Mouse (Mus musculus): Measurements from ENCODE around the gene Hexa. TPM values are rescaled to one million over a fixed set of nuclear protein-coding genes. Genes with fewer than 3 reads are reported as not detected.
A peak's percentile ranks its signal among the peaks of the same experiment; 100 is the strongest.

The Hexa gene
- total RNA-seq (2021) = 10 to 100 TPM; 30.9 to 31.9 TPM
- long read RNA-seq, experiment 1, transcript Hexa-201 (14 exons, 1,996 nt) = major isoform, 43 of 48 reads
- long read RNA-seq, experiment 1, partial matches to known transcripts = 3 of 48 reads
- long read RNA-seq, experiment 1, other reads (novel, unspliced or antisense) = 2 of 48 reads
- long read RNA-seq, experiment 2, transcript Hexa-201 (14 exons, 1,996 nt) = major isoform, 38 of 44 reads
- long read RNA-seq, experiment 2, partial matches to known transcripts = 4 of 44 reads
- long read RNA-seq, experiment 2, other reads (novel, unspliced or antisense) = 2 of 44 reads

DNA sequence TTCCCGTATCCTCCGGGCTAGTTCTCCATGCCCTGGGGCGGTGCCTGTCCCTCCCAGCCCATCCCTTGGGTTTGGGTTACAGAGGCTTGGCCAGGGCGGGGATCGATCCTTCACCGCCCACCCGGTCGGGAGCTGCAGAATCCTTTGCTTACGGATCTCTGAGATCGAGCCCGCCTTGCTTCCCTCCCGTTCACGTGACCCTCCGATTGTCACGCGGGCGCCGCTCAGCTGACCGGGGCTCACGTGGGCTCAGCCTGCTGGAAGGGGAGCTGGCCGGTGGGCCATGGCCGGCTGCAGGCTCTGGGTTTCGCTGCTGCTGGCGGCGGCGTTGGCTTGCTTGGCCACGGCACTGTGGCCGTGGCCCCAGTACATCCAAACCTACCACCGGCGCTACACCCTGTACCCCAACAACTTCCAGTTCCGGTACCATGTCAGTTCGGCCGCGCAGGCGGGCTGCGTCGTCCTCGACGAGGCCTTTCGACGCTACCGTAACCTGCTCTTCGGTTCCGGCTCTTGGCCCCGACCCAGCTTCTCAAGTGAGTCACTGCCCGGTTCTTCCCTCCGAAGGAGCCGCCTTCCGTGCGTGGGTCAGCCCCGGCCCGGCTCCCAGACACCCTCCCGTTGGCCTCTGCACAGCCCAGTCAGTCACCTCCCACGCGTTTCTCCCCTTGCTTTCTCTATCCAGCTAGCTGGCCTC lies at the start of gene Hexa, which contains the start of gene Tmem202:
Gene Hexa (plus strand): TSS at position 100 of the 697 bp plus-strand sequence.
Gene Tmem202 (minus strand): TSS at position 407 of the 697 bp plus-strand sequence.
- DNase-seq = peak; percentile 90
- H3K27ac ChIP-seq = peak within 1 kb of the TSS; percentile 90
- intact Hi-C loops (cut with DNase I) = loop anchor here (2.0 kb wide), 1 partner anchor 51 kb away; no protein-coding TSS in a partner anchor
- peak within 1 kb of the TSS; percentile 78 for H3K4me3 ChIP-seq
- TF ChIP-seq CTCF (IDR thresholded peaks at IDR 0.05) = no peak

DNA sequence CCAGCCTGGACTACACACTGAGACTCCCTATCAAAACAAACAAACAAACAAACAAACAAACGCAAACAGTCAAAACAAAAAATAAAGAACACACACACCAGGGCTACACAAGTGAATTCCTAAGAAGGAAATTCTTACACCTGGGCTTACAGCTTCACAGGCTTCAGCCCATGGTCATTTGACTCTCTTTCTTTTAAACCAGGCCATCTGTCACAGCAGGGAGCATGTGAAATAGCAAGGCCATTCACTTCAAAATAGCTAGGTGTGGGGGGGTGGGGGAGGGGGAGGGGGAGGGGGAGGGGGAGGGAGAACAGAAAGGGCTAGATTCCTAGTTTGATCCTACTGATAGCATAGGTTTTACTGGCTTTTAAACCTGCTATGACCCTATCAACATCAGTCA lies 31.2 kb upstream of the Hexa start:
- Histone ChIP-seq H3K4me3 (no peak overlapping the region), H3K27ac (no peak overlapping the region)
- no peak for DNase-seq
- no peak for TF ChIP-seq CTCF (IDR thresholded peaks at IDR 0.05)
- intact Hi-C loops (cut with DNase I) = no loop called here

DNA sequence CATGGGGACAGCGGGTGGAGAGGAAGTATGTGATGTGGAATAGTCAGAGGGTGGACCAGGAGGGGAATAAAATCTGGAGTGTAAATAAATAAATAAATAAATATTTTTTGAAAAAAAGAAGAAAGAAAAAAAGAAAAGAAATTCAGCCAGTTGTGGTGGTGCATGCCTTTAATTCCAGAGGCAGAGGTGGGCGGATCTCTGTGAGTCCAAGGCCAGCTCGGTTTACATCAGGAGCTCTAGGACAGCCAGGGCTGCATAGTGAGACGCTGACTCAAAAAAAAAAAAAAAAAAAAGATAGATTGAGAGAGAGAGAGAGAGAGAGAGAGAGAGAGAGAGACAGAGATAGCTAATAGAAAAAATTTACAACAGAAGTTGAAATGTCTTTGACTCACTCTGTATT lies 27.0 kb upstream of the Hexa start:
- no peak overlapping the region for H3K27ac ChIP-seq
- no peak for DNase-seq
- intact Hi-C loops (cut with DNase I) = no loop called here
- no peak overlapping the region for H3K4me3 ChIP-seq
- no peak for TF ChIP-seq CTCF (IDR thresholded peaks at IDR 0.05)

DNA sequence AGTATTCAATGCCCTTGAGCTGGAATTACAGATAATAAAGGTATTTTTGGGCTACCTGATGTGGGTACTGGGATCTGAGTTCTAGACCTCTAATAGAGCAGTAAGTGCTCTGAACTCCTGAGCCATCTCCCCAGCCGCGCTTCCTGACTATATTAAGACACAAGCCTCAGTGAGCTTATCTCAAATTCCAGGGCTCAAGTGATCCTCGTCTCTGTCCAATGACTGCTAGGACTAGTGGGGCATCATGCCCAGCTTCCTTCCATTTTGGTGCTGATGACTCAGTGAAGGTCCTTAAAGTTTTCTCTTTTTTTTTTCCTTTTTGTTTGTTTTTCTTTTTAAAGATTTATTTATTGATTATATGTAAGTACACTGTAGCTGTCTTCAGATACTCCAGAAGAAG lies 24.3 kb upstream of the Hexa start:
- TF ChIP-seq CTCF (IDR thresholded peaks at IDR 0.05) = no peak
- Histone ChIP-seq H3K27ac (no peak overlapping the region), H3K4me3 (no peak overlapping the region)
- intact Hi-C loops (cut with DNase I) = no loop called here
- DNase-seq = no peak

GRCm38 (mm10) chr9:59517127-59517526 lies 22.2 kb upstream of the Hexa start:
- Histone ChIP-seq H3K27ac (no peak overlapping the region), H3K4me3 (no peak overlapping the region)
- intact Hi-C loops (cut with DNase I) = no loop called here
- TF ChIP-seq CTCF (IDR thresholded peaks at IDR 0.05) = no peak
- DNase-seq = no peak

DNA sequence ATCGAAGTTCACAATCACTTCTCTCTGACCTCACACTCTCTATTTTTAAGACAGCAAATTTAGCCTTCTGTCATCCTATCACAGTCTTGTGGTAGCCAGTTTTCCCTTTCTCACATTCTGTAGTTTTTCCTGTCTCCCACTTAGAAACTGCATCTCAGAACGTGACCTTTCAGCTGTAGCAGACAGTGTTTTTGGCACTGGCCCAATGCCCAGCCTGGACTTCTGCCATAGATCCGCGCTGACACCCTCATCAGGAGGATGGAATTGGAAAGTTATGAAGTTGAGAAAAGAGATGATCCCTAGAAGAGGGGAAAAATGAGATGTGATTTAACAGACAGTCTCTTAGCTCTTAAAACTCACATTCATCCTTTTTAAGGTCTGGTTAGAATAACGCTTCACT lies 20.4 kb upstream of the Hexa start:
- peak; percentile 61 for DNase-seq
- Histone ChIP-seq H3K27ac (no peak overlapping the region), H3K4me3 (no peak overlapping the region)
- intact Hi-C loops (cut with DNase I) = no loop called here
- TF ChIP-seq CTCF (IDR thresholded peaks at IDR 0.05) = no peak

- DNase-seq = no peak
- intact Hi-C loops (cut with DNase I) = no loop called here
- Histone ChIP-seq H3K27ac (no peak overlapping the region), H3K4me3 (no peak overlapping the region)
- TF ChIP-seq CTCF (IDR thresholded peaks at IDR 0.05) = no peak
These were observed 19.9 kb upstream of the Hexa start for GRCm38 (mm10) chr9:59519396-59519795.

DNA sequence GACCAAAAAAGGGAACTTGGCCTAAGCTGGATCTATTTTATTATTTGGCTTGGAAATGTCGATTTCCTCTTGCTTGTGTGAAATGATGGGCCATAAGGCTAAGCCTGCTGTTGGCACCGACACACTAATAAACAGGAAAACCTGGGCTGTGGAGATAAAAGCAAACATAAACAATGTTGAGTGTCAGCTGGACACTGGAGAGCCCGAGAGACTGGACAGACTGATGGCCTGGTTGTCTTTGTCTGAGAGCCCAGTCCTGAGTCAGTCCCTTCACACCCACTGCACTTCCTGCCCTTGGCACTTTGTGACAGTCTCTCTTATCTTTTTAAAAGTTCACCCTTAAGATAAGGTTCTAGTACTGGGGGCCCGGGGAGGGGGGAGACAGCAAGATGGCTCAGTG lies 16.4 kb upstream of the Hexa start:
- intact Hi-C loops (cut with DNase I) = no loop called here
- no peak for TF ChIP-seq CTCF (IDR thresholded peaks at IDR 0.05)
- H3K27ac ChIP-seq = no peak overlapping the region
- no peak overlapping the region for H3K4me3 ChIP-seq
- DNase-seq = no peak

DNA sequence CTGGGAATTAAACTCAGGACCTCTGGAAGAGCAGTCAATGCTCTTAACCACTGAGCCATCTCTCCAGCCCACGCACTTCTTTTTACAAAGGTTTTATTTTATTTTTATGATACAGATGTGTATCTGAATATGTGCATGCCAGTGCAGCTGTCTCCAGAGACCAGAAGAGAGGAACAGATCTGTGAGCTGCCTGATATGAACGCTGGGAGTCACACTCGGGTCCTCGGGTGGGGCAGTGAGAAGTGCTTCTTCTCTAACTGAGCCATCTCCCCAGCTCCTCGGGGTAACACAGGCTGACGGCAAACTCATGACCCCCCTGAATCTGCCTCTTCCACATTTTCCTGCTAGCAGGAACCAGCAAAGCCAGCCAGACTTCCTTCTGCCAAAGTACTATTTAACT lies 12.6 kb upstream of the Hexa start:
- Histone ChIP-seq H3K27ac (no peak overlapping the region), H3K4me3 (no peak overlapping the region)
- intact Hi-C loops (cut with DNase I) = no loop called here
- DNase-seq = peak; percentile 25
- TF ChIP-seq CTCF (IDR thresholded peaks at IDR 0.05) = no peak

GRCm38 (mm10) chr9:59527580-59527979 lies 11.8 kb upstream of the Hexa start:
- H3K4me3 ChIP-seq = no peak overlapping the region
- intact Hi-C loops (cut with DNase I) = no loop called here
- H3K27ac ChIP-seq = no peak overlapping the region
- no peak for TF ChIP-seq CTCF (IDR thresholded peaks at IDR 0.05)
- DNase-seq = no peak

- intact Hi-C loops (cut with DNase I) = no loop called here
- no peak overlapping the region for H3K27ac ChIP-seq
- no peak for DNase-seq
These were observed 11.1 kb upstream of the Hexa start for GRCm38 (mm10) chr9:59528274-59528673.

DNA sequence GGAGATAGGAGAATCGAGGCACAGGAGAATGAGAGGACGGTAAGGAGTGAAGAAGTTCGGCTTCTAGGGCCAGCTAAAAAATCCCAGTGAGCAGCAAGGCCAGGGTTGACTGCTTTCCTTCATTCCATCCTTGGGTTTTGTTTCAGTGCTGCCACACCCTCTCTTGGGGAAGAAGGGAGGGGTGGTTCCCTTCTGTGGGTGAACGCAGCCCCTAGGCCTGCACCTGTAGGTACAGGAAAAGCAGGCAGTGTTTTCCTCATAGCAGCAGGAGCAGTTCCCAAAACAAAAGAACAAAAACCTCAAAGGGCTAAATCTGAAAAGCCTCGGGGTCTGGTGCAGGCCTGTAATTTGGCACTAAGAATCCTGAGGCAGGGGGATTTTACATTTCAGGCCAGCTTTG lies 7.7 kb upstream of the Hexa start:
- DNase-seq = no peak
- no peak overlapping the region for H3K4me3 ChIP-seq
- H3K27ac ChIP-seq = no peak overlapping the region; the same call in 1 of the 2 replicates
- intact Hi-C loops (cut with DNase I) = no loop called here
- TF ChIP-seq CTCF (IDR thresholded peaks at IDR 0.05) = no peak

More at GRCm38 (mm10) chr9:59528274-59528673, 11.1 kb upstream of the Hexa start:
- no peak overlapping the region for H3K4me3 ChIP-seq
- TF ChIP-seq CTCF (IDR thresholded peaks at IDR 0.05) = no peak

- intact Hi-C loops (cut with DNase I) = no loop called here
- Histone ChIP-seq H3K4me3 (no peak overlapping the region), H3K27ac (peak overlapping the region; percentile 83)
- TF ChIP-seq CTCF (IDR thresholded peaks at IDR 0.05) = no peak
- no peak for DNase-seq
These were observed 5.9 kb upstream of the Hexa start for GRCm38 (mm10) chr9:59533422-59533821.
